Mouse (Mus musculus): Measurements from ENCODE around the gene Krt8.

- TF ChIP-seq POLR2A (IDR thresholded peaks at IDR 0.05; ENCODE audit: insufficient read depth, low read length): no peak
- no peak for TF ChIP-seq CTCF (IDR thresholded peaks at IDR 0.05; ENCODE audit: low read depth, low read length)
- TF ChIP-seq EP300 (IDR thresholded peaks at IDR 0.05; ENCODE audit: insufficient read depth, low read depth, low read length): no peak
Measured at GRCm38 (mm10) chr15:102044745-102045144, 40.5 kb upstream of the Krt8 start.

Data from ES-Bruce4 (cell line).